Mouse (Mus musculus) c-Kit-positive CD71-positive TER-119-negative erythroid progenitor cells, embryonic 14.5 days (primary cell): Measurements from ENCODE around the gene 4930522H14Rik.

Experiments
- DNase-seq: peaks from one replicate; pipeline ENCODE4 v3.0.0-alpha.2; 2013; ENCODE audit warnings: low read depth

4930522H14Rik gene

DNA sequence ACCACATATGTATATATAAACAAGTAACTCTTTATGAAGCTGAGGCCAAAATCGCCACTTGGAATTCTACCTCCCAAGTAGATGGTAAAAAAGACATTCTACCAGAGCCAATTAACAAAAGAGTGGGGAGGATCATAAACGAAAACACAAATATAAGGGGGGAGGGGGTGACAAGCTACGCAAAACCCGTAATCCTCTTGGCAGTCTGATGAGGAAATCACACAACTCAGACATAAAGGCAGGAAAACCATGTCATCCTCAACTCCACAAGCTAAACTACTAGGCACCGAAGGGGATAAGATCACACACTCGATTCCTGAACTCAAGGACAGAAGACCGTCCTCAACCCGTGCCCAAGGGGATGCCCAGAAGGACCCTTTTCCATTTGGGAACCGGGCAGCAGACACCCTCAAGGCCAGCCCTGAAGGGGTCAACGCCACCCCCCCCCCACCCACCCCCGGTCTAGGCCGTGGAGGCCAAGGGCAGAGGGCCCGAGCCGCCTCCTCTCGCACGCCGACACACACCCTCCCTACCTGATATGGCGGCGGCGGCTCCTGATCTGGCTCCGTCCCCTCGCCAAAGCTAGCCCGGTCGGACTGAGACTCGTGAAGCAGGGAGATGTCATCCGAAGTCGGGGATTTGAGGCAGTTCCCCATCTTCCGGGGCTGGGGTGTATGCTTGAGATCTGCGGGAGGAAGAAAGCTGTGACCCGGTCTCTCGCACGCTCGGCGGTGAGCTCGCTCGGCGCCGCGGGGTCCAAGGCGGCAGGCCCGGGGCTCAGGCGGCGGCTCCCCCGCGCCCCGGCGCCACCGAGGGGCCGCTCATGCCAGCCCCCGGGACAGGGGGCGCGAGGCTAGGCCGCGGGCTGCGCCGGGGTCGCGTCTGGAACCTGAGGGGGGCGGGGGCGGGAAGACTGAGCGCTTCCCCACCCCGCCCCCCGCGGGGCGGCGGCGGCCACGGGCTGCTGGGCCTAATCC, 55.2 kb downstream of the 4930522H14Rik start:
- no peak for DNase-seq

DNA sequence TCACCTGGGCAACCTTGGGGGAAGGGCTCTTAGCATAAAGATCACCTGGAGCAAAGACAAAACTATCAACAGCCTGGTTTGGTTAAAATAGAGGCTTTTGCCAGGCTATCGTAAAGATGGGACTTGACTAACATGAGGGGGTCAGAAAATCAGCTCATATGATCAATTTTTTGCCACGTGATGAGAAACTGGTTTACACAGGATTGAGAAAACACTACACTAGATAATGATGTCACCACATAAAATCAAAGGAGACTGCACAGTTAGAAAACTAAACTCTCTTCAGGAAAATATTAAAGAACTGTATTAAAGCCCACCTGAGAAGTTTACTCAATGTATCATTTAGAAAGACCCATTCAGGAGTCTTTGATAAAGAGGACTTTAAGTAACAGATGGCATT, 56.0 kb downstream of the 4930522H14Rik start:
- no peak for DNase-seq

DNA sequence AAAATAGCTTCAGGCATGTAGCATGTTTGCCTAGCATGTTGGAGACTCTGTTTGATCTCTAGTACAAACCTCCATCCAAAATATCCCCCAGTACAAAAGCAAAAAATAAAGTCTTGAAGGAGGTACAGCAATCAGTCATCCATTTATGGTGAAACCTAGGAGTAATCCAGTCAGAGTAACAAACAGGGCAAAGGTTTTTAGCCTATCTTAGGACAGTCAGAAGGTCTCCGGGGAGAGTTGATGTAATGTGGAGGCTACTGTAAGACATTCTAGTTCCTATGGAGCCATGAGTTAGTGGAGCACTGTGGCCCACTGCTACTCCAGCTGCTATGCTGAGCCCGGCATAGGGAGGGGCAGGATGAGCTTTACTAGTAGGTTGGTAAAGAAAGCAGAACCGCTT, 58.5 kb downstream of the 4930522H14Rik start:
- no peak for DNase-seq

- no peak for DNase-seq
These were observed 59.5 kb downstream of the 4930522H14Rik start for GRCm38 (mm10) chr4:109471606-109472005.

- no peak for DNase-seq
These were observed 63.4 kb downstream of the 4930522H14Rik start for GRCm38 (mm10) chr4:109467687-109468086.

- DNase-seq: no peak
These were observed 67.2 kb downstream of the 4930522H14Rik start for GRCm38 (mm10) chr4:109463892-109464291.

GRCm38 (mm10) chr4:109460421-109461179, 70.5 kb downstream of the 4930522H14Rik start:
- no peak for DNase-seq

DNA sequence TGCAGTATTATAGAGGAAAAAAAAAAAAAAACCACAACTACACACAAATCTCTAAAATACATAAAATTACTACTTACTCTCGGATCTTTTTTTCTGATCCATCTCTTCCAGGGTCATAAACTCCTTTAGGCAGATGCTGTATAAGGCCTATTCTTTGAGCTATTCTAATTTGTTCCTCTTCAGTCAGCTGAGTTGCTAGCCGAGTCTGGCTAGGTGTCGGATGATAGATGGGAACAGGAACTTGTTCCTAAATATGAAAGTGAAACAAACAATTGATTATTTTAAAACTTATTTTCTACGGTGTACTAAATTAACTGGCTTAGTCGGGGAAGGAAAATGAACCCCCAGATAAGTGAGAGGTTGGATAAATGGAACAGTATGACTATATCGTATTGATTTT, 74.3 kb downstream of the 4930522H14Rik start:
- no peak for DNase-seq
